Mouse (Mus musculus) erythroblast, embryonic 14.5 days (primary cell): ENCODE results near the gene Ptpn3. TPM values are rescaled to one million over a fixed set of nuclear protein-coding genes. Genes with fewer than 3 reads are reported as not detected.

ENCODE experiments used
- H3K27me3 ChIP-seq: 2 replicates; pipeline ENCODE4 v1.6.1; 2012; ENCODE audit warnings: inconsistent platforms; ENCODE audit not compliant: control insufficient read depth
- H3K36me3 ChIP-seq: 2 replicates; pipeline ENCODE4 v1.6.1; 2012; ENCODE audit warnings: mild to moderate bottlenecking, inconsistent platforms; ENCODE audit not compliant: control insufficient read depth
- H3K4me1 ChIP-seq: 2 replicates; pipeline ENCODE4 v1.6.1; 2012; ENCODE audit warnings: inconsistent platforms; ENCODE audit not compliant: control insufficient read depth
- H3K4me3 ChIP-seq: replicated peaks from 2 replicates; pipeline ENCODE3; 2012; ENCODE audit warnings: moderate library complexity, mild to moderate bottlenecking, inconsistent platforms
- H3K9me3 ChIP-seq: 2 replicates; pipeline ENCODE4 v1.6.1; 2012; ENCODE audit warnings: low read length, inconsistent platforms, mixed read lengths; ENCODE audit not compliant: control insufficient read depth
- GATA1 ChIP-seq: IDR thresholded peaks from 2 replicates; pipeline ENCODE4 v1.6.1; 2012; ENCODE audit warnings: low read length, inconsistent platforms, mixed read lengths
- TAL1 ChIP-seq: IDR thresholded peaks from 3 replicates; pipeline ENCODE4 v1.6.1; 2012; ENCODE audit warnings: low read length, inconsistent platforms, mixed read lengths
- polyA plus RNA-seq: library from polyadenylated mRNA; stranded (reverse); fragments of >175 nt; gene quantifications from 2 replicates; pipeline ENCODE4 v1.2.3, GENCODE M21; 2012

Ptpn3 gene
- polyA plus RNA-seq, 1 experiment = not detected

- TF ChIP-seq GATA1 (no peak), TAL1 (no peak)
- Histone ChIP-seq H3K36me3 (no peaks in the 10 kb centered on the region), H3K4me3 (no peak overlapping the region), H3K9me3 (no peaks in the 10 kb centered on the region), H3K4me1 (no peaks in the 10 kb centered on the region), H3K27me3 (no peaks in the 10 kb centered on the region)
These were observed 44.9 kb downstream of the Ptpn3 start for GRCm38 (mm10) chr4:57256761-57257160.

- no peak overlapping the region for H3K4me3 ChIP-seq
- H3K36me3 ChIP-seq = no peaks in the 10 kb centered on the region
- no peak for TF ChIP-seq TAL1
- TF ChIP-seq GATA1 = no peak
- no peaks in the 10 kb centered on the region for H3K9me3 ChIP-seq
- no peaks in the 10 kb centered on the region for H3K27me3 ChIP-seq
- no peaks in the 10 kb centered on the region for H3K4me1 ChIP-seq
These were observed 47.2 kb downstream of the Ptpn3 start for GRCm38 (mm10) chr4:57254412-57254811.

- Histone ChIP-seq H3K9me3 (no peaks in the 10 kb centered on the region), H3K27me3 (no peaks in the 10 kb centered on the region), H3K36me3 (no peaks in the 10 kb centered on the region), H3K4me3 (no peak overlapping the region), H3K4me1 (no peaks in the 10 kb centered on the region)
- TF ChIP-seq GATA1 (no peak), TAL1 (no peak)
These were observed 51.0 kb downstream of the Ptpn3 start for GRCm38 (mm10) chr4:57250636-57251035.

- H3K9me3 ChIP-seq = no peaks in the 10 kb centered on the region
- no peak overlapping the region for H3K4me3 ChIP-seq
- H3K4me1 ChIP-seq = no peaks in the 10 kb centered on the region
- H3K36me3 ChIP-seq = no peaks in the 10 kb centered on the region
- TF ChIP-seq TAL1 (no peak), GATA1 (no peak)
- H3K27me3 ChIP-seq = no peaks in the 10 kb centered on the region
These were observed 52.5 kb downstream of the Ptpn3 start for GRCm38 (mm10) chr4:57249108-57249507.

GRCm38 (mm10) chr4:57244874-57245273 is 56.8 kb downstream of the Ptpn3 start:
- Histone ChIP-seq H3K27me3 (no peaks in the 10 kb centered on the region), H3K4me3 (no peak overlapping the region), H3K9me3 (no peaks in the 10 kb centered on the region), H3K36me3 (no peaks in the 10 kb centered on the region), H3K4me1 (no peaks in the 10 kb centered on the region)
- TF ChIP-seq GATA1 (no peak), TAL1 (no peak)

- no peaks in the 10 kb centered on the region for H3K27me3 ChIP-seq
These were observed 58.3 kb downstream of the Ptpn3 start for GRCm38 (mm10) chr4:57243312-57243711.

GRCm38 (mm10) chr4:57240934-57241333 is 60.7 kb downstream of the Ptpn3 start:
- no peaks in the 10 kb centered on the region for H3K9me3 ChIP-seq
- TF ChIP-seq TAL1 = no peak
- TF ChIP-seq GATA1 = no peak
- no peaks in the 10 kb centered on the region for H3K4me1 ChIP-seq
- H3K36me3 ChIP-seq = no peaks in the 10 kb centered on the region
- no peak overlapping the region for H3K4me3 ChIP-seq
- no peaks in the 10 kb centered on the region for H3K27me3 ChIP-seq

More at GRCm38 (mm10) chr4:57243312-57243711, 58.3 kb downstream of the Ptpn3 start:
- Histone ChIP-seq H3K4me1 (no peaks in the 10 kb centered on the region), H3K36me3 (no peaks in the 10 kb centered on the region), H3K4me3 (no peak overlapping the region), H3K9me3 (no peaks in the 10 kb centered on the region)
- no peak for TF ChIP-seq GATA1
- no peak for TF ChIP-seq TAL1

- no peaks in the 10 kb centered on the region for H3K36me3 ChIP-seq
- H3K4me3 ChIP-seq = no peak overlapping the region
- no peak for TF ChIP-seq TAL1
- no peak for TF ChIP-seq GATA1
- H3K27me3 ChIP-seq = no peaks in the 10 kb centered on the region
- H3K4me1 ChIP-seq = no peaks in the 10 kb centered on the region
- no peaks in the 10 kb centered on the region for H3K9me3 ChIP-seq
These were observed 61.5 kb downstream of the Ptpn3 start for GRCm38 (mm10) chr4:57240100-57240499.

- H3K9me3 ChIP-seq = no peaks in the 10 kb centered on the region
- no peaks in the 10 kb centered on the region for H3K36me3 ChIP-seq
- no peak overlapping the region for H3K4me3 ChIP-seq
- TF ChIP-seq GATA1 = no peak
- TF ChIP-seq TAL1 = no peak
- H3K27me3 ChIP-seq = no peaks in the 10 kb centered on the region
- H3K4me1 ChIP-seq = no peaks in the 10 kb centered on the region
These were observed 62.5 kb downstream of the Ptpn3 start for GRCm38 (mm10) chr4:57239112-57239511.

GRCm38 (mm10) chr4:57238118-57238517 is 63.5 kb downstream of the Ptpn3 start:
- TF ChIP-seq TAL1 (no peak), GATA1 (no peak)
- no peaks in the 10 kb centered on the region for H3K36me3 ChIP-seq
- no peaks in the 10 kb centered on the region for H3K9me3 ChIP-seq
- no peaks in the 10 kb centered on the region for H3K4me1 ChIP-seq
- no peak overlapping the region for H3K4me3 ChIP-seq
- no peaks in the 10 kb centered on the region for H3K27me3 ChIP-seq
